Mouse (Mus musculus) embryonic facial prominence, embryonic 14.5 days (tissue): ENCODE results near the gene Vars. TPM values are rescaled to one million over a fixed set of nuclear protein-coding genes. Genes with fewer than 3 reads are reported as not detected.
"Not testable (repeated sequence)": the region's sequence is repeated elsewhere in the genome, so short reads cannot be mapped to it uniquely, and the experiment has no call there.

Experiments used
- ATAC-seq: fragments of 200-750 bp; cut with Nextera tagmentation; 2 replicates; pipeline ENCODE4 v1.8.0; 2017; ENCODE audit warnings: low read depth, moderate number of reproducible peaks, moderate TSS enrichment
- DNase-seq: peaks from one replicate; pipeline ENCODE4 v3.0.0-alpha.2; 2015; ENCODE audit warnings: low spot score
- H3K27ac ChIP-seq: fragments of 300-500 bp; sonication (generic); replicated peaks from 2 replicates; pipeline ENCODE4 v1.5.1; 2014; ENCODE audit warnings: low read depth, mild to moderate bottlenecking, low read length, moderate library complexity
- H3K27me3 ChIP-seq: fragments of 300-500 bp; sonication (generic); replicated peaks from 2 replicates; pipeline ENCODE4 v1.6.1; 2014; ENCODE audit warnings: low read length; ENCODE audit not compliant: control insufficient read depth, insufficient read depth
- H3K36me3 ChIP-seq: fragments of 300-500 bp; sonication (generic); 2 replicates; pipeline ENCODE4 v1.6.1; 2014; ENCODE audit warnings: low read length, mixed read lengths; ENCODE audit not compliant: control insufficient read depth, insufficient read depth
- H3K4me1 ChIP-seq: fragments of 300-500 bp; sonication (generic); 2 replicates; pipeline ENCODE4 v1.6.1; 2014; ENCODE audit warnings: antibody characterized with exemption, low read length; ENCODE audit not compliant: control insufficient read depth, insufficient read depth
- H3K4me2 ChIP-seq: fragments of 300-500 bp; sonication (generic); 2 replicates; pipeline ENCODE4 v1.6.1; 2014; ENCODE audit warnings: low read depth, mild to moderate bottlenecking, low read length, moderate library complexity, mixed read lengths
- H3K4me3 ChIP-seq: fragments of 300-500 bp; sonication (generic); 2 replicates; pipeline ENCODE4 v1.5.1; 2014; ENCODE audit warnings: low read depth, mild to moderate bottlenecking, low read length
- H3K9ac ChIP-seq: fragments of 300-500 bp; sonication (generic); 2 replicates; pipeline ENCODE4 v1.6.1; 2014; ENCODE audit warnings: low read depth, mild to moderate bottlenecking, low read length, moderate library complexity, mixed read lengths
- H3K9me3 ChIP-seq: fragments of 300-500 bp; sonication (generic); 2 replicates; pipeline ENCODE4 v1.6.1; 2016; ENCODE audit warnings: low read length; ENCODE audit not compliant: control insufficient read depth
- WGBS: fragments of 180-500 bp; shearing (Covaris S2); extraction: QIAGEN DNeasy Blood & Tissue Kit; methylation state at CpG from one replicate; pipeline ENCODE4 v1.1.7; 2014; 5-methylcytosine and 5-hydroxymethylcytosine counted together
- polyA plus RNA-seq: library from polyadenylated mRNA; unstranded; fragments of >200 nt; fragmentation: Nextera tagmentation; extraction: Ambion mirVana; gene quantifications from 2 replicates; pipeline ENCODE4 v1.2.1, GENCODE M21; 2014

Vars gene
- polyA plus RNA-seq, 1 experiment from 2014 or later: 80.3 TPM

DNA sequence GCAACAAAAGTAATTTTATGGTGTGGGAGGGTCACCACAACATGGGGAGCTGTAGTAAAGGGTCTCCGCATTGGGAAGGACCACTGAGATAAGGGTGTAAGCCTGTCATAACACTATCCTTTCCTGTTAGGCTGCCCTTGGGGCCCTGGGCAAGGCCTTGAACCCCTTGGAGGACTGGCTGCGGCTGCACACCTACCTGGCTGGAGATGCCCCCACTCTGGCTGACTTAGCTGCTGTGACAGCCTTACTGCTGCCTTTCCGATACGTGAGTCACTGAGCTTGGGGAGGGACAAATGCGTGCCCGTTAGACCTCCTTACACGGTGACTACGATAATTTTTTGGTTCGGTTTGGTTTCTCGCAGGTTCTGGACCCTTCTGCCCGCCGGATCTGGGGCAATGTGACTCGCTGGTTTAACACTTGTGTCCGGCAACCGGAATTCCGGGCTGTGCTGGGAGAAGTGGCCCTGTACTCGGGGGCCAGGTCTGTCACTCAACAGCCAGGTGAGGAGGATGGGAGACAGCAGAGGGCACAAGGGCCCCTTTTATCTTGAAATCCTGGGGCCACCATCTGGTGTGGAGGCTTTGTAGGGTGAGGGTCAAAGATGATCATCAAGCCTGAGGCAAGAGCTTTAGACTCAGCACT, 3.4 kb downstream of the Vars start:
- DNase-seq (no peak), ATAC-seq (no peak)
- H3K4me2 ChIP-seq: no peak overlapping the region
- peaks cover 12% of the 10 kb centered on the region for H3K4me1 ChIP-seq
- no peak overlapping the region for H3K27ac ChIP-seq
- no peak overlapping the region for H3K9ac ChIP-seq
- 91% methylated on average over 16 of the region's 17 CpGs for WGBS
- no peaks in the 10 kb centered on the region for H3K27me3 ChIP-seq
- H3K4me3 ChIP-seq: no peak overlapping the region
- no peaks in the 10 kb centered on the region for H3K9me3 ChIP-seq
- peaks cover 53% of the 10 kb centered on the region for H3K36me3 ChIP-seq

DNA sequence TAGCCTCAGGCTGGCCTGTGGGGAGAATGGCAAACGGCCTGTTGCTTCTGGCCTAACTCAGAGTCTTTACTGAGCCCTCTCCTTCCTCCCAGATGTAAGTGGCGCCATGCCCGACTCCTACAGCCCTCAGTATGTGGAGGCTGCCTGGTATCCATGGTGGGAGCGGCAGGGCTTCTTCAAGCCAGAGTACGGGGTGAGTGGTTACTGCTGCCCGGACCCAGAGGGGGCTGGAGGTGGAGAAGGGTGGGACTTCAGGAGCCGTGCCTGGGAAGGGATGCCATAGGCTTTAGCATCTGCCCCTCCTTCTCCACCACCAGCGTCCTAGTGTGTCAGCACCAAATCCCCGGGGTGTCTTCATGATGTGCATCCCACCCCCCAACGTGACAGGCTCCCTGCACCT, 4.4 kb downstream of the Vars start:
- no peak overlapping the region for H3K27ac ChIP-seq
- no peaks in the 10 kb centered on the region for H3K9me3 ChIP-seq
- H3K4me3 ChIP-seq: no peak overlapping the region
- ATAC-seq (no peak), DNase-seq (no peak)
- no peaks in the 10 kb centered on the region for H3K27me3 ChIP-seq
- no peak overlapping the region for H3K9ac ChIP-seq
- peaks cover 7% of the 10 kb centered on the region for H3K4me1 ChIP-seq
- 90% methylated on average over 9 of the region's 10 CpGs for WGBS
- H3K36me3 ChIP-seq: peaks cover 59% of the 10 kb centered on the region
- no peak overlapping the region for H3K4me2 ChIP-seq

DNA sequence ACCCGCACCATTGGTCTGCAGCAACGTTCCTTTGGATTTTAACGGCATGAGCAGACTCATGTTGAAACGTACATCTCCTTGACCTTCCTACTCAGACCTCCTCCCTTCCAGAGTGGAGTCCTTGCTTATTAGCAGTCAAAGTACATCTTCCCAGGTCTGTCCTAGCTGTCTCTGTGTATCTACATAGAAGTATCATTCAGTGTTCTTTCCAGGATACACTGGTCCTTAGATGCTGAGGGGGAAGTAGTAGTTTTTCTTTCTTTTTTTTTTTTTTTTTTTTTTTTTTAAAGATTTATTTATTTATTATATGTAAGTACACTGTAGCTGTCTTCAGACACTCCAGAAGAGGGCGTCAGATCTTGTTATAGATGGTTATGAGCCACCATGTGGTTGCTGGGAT, 5.1 kb downstream of the Vars start:
- ATAC-seq, H3K4me3 ChIP-seq, H3K4me1 ChIP-seq, DNase-seq, H3K27ac ChIP-seq, H3K27me3 ChIP-seq, H3K9ac ChIP-seq, H3K4me2 ChIP-seq, H3K9me3 ChIP-seq: not testable (repeated sequence)
- 93% methylated on average over 4 of the region's 5 CpGs for WGBS
- peaks cover 67% of the 10 kb centered on the region for H3K36me3 ChIP-seq

DNA sequence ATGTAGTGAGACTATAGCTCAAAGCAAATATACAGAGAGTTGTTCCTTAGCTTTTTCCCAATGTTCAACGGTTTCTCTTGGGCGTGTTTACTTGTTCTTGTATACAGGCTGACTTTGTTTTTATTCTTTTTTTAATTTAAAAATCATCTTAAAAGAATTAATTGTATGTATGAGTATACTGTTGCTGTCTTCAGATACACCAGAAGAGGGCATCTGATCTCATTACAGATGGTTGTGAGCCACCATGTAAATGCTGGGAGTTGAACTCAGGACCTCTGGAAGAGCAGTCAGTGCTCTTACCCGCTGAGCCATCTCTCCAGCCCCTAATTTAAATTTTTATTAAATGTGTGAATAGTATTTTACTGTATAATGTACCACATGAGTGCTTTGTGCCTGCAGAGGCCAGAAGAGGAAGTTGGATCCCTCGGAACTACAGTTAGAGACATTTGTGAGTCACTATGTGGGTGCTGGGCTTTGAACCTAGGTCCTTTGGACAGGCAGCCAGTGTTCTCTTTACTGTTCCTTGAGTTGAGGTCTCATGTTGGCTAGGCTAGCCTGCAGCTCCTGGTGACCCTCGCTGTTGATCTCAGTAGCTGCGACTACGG, 6.7 kb downstream of the Vars start:
- Histone ChIP-seq H3K4me2 (no peak overlapping the region), H3K4me3 (no peak overlapping the region), H3K36me3 (peaks cover 82% of the 10 kb centered on the region), H3K27me3 (no peaks in the 10 kb centered on the region), H3K9ac (no peak overlapping the region), H3K4me1 (peaks cover 3% of the 10 kb centered on the region), H3K9me3 (no peaks in the 10 kb centered on the region), H3K27ac (no peak overlapping the region)
- WGBS: 95% methylated on average over 7 of the region's 7 CpGs
- ATAC-seq: no peak
- DNase-seq: no peak

GRCm38 (mm10) chr17:35009586-35009985, 8.8 kb downstream of the Vars start:
- Histone ChIP-seq H3K4me1 (no peaks in the 10 kb centered on the region), H3K9me3 (no peaks in the 10 kb centered on the region), H3K9ac (no peak overlapping the region), H3K4me3 (no peak overlapping the region), H3K4me2 (no peak overlapping the region), H3K36me3 (peaks cover 96% of the 10 kb centered on the region), H3K27ac (no peak overlapping the region), H3K27me3 (no peaks in the 10 kb centered on the region)
- DNase-seq (no peak), ATAC-seq (no peak)
- WGBS: 91% methylated on average over 7 of the region's 7 CpGs

DNA sequence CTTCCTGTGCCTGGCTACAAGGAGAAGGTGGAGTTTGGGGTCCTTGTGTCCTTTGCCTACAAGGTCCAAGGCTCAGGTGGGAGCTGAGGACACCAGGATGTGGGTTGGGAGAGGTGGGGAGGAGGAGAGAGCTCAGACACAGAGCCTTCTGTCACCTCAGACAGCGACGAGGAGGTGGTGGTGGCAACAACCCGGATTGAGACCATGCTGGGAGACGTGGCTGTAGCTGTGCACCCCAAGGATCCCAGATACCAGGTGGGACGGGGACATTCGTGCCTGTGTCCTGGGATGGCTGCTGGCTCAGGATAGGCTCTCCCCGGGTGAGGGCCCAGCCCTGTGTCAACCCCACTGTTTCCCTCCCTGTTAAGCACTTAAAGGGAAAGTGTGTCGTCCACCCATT, 10.7 kb downstream of the Vars start:
- ATAC-seq (no peak), DNase-seq (no peak)
- Histone ChIP-seq H3K9me3 (no peaks in the 10 kb centered on the region), H3K27me3 (no peaks in the 10 kb centered on the region), H3K36me3 (peaks cover 98% of the 10 kb centered on the region), H3K4me3 (no peak overlapping the region), H3K27ac (no peak overlapping the region), H3K4me1 (no peaks in the 10 kb centered on the region), H3K9ac (no peak overlapping the region), H3K4me2 (no peak overlapping the region)
- WGBS: 90% methylated on average over 8 of the region's 8 CpGs

GRCm38 (mm10) chr17:35012430-35012829, 11.6 kb downstream of the Vars start:
- no peak for ATAC-seq
- no peak for DNase-seq

GRCm38 (mm10) chr17:35013221-35013620, 12.4 kb downstream of the Vars start:
- Histone ChIP-seq H3K36me3 (peaks cover 86% of the 10 kb centered on the region), H3K9me3 (no peaks in the 10 kb centered on the region), H3K27ac (no peak overlapping the region), H3K4me1 (no peaks in the 10 kb centered on the region), H3K4me2 (no peak overlapping the region), H3K4me3 (no peak overlapping the region), H3K9ac (no peak overlapping the region), H3K27me3 (no peaks in the 10 kb centered on the region)
- 76% methylated on average over 6 of the region's 6 CpGs for WGBS
- DNase-seq (no peak), ATAC-seq (no peak)

More at GRCm38 (mm10) chr17:35012430-35012829, 11.6 kb downstream of the Vars start:
- H3K4me1 ChIP-seq: no peaks in the 10 kb centered on the region
- H3K9me3 ChIP-seq: no peaks in the 10 kb centered on the region
- WGBS: 85% methylated on average over 12 of the region's 13 CpGs
- H3K9ac ChIP-seq: no peak overlapping the region
- no peak overlapping the region for H3K4me3 ChIP-seq
- H3K27me3 ChIP-seq: no peaks in the 10 kb centered on the region
- H3K36me3 ChIP-seq: peaks cover 93% of the 10 kb centered on the region
- no peak overlapping the region for H3K27ac ChIP-seq
- H3K4me2 ChIP-seq: no peak overlapping the region

- H3K4me3 ChIP-seq: no peak overlapping the region
- H3K36me3 ChIP-seq: peaks cover 66% of the 10 kb centered on the region
- ATAC-seq: no peak
- no peaks in the 10 kb centered on the region for H3K4me1 ChIP-seq
- no peak overlapping the region for H3K4me2 ChIP-seq
- no peak overlapping the region for H3K27ac ChIP-seq
- no peaks in the 10 kb centered on the region for H3K9me3 ChIP-seq
- no peaks in the 10 kb centered on the region for H3K27me3 ChIP-seq
- WGBS: 90% methylated on average over 16 of the region's 16 CpGs
- H3K9ac ChIP-seq: no peak overlapping the region
- DNase-seq: no peak
These were observed 14.5 kb downstream of the Vars start for GRCm38 (mm10) chr17:35015296-35015695.
